Mouse (Mus musculus): ENCODE measurements at regions not wholly inside any gene's neighbourhood (a gene's known extent, or its start where the extent isn't known, plus 50 kb on each side); places are given as distances from the start of the nearest gene placed in this dataset.

DNA sequence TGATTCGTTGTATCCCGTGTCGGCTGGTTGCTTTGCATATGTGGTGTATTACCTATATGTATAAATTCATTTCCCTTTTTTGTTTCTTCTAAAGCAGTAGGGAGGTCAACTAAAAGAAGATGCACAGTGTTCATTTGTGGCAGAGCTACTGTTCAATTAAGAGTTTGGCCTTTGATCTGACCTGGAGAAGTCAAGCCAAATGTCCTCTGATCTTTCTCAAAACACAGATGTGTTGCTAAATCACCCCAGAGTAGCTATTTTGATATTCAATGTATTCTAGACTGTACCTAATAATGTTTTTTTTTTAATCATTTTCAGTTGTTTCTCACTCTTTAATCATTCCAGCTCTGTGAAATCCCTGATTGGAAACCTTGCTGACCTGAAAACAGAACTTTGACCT lies 87.9 kb upstream of the Elovl6 start:
- DNase-seq (ENCODE audit: low spot score), result no peak
- intact Hi-C loops (cut with DNase I), result no loop called here

DNA sequence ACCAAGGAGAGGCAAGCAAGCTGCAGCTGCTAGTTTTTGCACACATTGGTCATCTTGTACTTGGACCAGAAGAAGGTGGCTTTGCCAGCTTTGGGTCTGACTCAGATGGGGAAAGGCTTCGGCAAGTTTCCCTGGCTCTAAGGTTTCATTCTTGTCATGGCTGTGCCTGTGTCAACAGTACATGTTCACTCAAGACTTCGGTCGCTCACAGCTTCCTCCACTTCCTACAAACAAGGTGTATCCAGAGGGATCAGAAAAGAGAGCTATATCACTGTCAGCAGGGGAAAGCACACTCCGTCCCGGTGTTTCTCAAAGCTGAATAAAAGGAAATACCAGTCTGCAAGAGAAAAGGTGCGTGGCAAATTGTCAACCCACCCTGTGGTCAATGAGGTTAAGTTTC lies 86.2 kb upstream of the Elovl6 start:
- intact Hi-C loops (cut with DNase I), result no loop called here
- no peak for DNase-seq (ENCODE audit: low spot score)

DNA sequence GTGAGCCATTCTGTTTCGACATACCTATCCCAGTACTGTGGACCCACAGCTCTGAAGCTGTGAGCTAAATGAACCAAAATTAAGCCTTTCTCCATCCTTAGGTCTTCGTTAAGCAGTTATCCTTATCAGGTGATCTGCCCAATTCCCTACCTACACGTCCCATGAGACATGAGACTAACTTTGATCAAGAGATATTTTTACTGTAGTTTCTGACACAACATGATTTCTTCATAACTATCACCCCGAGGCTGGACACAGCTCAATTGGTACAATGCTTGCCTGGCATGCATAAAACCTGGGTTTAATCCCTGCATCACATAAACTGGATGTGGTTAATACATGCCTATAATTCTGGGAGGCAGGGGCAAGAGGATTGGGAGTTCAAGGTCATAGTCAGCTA lies 82.2 kb upstream of the Elovl6 start:
- DNase-seq (ENCODE audit: low spot score), result no peak
- intact Hi-C loops (cut with DNase I), result no loop called here

DNA sequence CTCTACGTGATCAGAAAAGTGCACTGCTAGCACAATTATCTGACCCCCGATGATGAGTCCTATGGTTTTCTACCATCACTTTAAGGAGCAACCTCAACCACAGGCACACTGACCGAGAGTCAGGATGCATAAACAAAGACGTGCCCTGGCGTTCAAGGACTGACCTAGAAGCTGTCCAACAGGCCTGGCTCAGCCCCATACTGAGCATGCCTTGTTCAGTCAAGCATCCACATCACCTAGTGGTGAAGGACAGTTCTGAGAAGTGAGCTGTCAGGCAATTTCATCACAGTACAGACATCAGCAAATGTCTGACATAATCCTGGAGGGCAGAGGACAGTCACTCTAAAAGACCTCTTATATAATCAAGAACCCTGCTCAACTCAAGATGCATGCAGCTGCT lies 81.5 kb upstream of the Elovl6 start:
- intact Hi-C loops (cut with DNase I), result no loop called here

DNA sequence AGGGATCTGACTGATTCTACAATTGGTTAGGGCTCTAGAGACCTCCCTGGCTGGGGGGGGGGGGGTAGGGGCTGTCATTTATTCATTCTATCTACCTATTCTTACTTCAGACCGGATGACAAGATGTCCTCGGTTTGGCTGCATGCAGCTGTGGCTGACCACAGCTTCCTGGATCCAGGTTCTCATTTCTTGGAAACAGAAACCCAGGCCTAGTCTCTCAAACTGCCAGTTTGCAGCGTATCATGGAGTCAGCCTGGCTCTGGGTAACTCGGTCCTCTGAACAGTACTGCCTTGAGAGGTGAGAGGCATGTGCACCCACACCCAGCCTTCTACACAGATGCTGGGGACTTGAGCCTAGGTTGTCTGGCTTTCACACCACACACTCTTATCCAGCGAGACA lies 62.1 kb upstream of the Elovl6 start:
- intact Hi-C loops (cut with DNase I), result no loop called here
- no peak for DNase-seq (ENCODE audit: low spot score)

More for the DNA sequence above, 81.5 kb upstream of the Elovl6 start:
- no peak for DNase-seq (ENCODE audit: low spot score)

DNA sequence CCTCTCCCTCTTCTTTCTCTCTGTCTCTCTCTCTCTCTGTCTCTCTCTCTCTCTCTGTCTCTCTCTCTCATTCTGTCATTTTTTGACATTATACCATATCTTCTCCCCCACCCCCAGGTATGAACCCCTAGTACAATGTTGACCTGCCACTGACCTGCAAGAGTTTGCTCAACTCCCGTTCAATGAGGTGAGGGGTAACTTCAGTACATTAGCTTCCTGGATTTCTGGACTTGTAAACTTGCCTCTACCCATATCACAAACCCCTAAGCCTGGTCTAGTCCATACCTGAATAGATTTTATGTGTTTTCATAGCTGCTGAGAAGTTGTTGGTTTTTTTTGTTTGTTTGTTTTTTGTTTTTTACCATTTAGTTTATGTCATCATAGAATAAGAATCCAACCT lies 60.8 kb upstream of the Elovl6 start:
- intact Hi-C loops (cut with DNase I), result no loop called here

DNA sequence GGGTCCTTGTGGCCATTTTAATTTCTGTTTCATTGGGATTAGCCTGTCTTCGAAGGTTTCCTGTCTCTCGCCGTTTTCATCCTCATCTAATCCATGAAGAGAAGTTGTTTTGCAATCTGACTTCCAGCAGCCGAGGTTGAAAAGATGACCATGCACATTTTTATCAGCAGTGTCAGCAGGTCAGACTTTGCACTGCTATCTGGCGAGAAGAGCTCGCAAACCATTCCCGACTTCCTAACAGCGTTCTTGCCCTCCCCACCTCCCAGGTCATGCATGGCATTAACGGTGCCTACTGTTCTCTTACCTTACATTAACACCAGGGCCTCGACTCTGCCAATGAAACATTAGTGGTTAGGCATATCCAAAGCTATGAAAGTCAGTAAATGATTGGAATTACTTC lies 60.1 kb upstream of the Elovl6 start:
- no peak for DNase-seq (ENCODE audit: low spot score)
- intact Hi-C loops (cut with DNase I), result no loop called here

More for the DNA sequence above, 60.8 kb upstream of the Elovl6 start:
- DNase-seq (ENCODE audit: low spot score), result no peak

DNA sequence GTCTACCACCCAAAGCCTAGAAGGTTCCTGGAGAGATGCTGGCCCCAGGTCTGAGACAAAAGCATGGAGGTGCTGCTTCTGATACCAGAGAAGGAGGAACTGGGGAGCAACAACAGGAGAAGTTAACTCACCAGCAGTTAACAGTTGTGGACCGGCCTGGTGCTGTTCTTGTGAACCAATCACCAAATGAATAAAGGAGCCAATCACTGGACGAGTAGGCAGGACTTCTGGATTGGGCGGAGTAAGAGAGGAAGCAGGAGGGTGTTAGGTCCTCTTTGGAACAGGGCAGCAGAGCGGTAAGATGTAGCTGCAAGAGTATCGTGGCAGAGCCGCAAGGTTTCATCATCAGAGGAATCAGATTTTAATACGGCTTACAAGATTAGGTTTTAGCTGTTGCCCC lies 57.7 kb upstream of the Elovl6 start:
- intact Hi-C loops (cut with DNase I), result no loop called here
- DNase-seq (ENCODE audit: low spot score), result no peak

DNA sequence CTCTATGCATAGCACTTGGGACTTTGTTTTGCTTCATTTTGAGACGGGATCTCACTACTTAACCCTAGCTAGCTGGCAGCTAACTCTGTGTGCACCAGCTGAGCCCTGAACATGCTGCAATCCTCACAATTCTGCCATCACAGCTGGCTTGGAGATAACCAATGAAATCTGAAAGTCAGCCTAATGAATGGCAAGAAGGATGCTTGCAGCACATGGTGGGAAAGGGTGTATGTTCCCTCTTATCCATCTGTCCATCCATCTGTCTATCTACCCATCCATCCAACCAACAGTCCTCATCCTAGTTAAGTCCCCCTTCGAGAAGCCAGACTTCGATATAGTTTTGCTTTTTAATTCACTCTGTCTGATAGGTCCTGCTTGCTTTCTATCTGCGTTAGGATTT lies 55.9 kb upstream of the Elovl6 start:
- DNase-seq (ENCODE audit: low spot score), result no peak

DNA sequence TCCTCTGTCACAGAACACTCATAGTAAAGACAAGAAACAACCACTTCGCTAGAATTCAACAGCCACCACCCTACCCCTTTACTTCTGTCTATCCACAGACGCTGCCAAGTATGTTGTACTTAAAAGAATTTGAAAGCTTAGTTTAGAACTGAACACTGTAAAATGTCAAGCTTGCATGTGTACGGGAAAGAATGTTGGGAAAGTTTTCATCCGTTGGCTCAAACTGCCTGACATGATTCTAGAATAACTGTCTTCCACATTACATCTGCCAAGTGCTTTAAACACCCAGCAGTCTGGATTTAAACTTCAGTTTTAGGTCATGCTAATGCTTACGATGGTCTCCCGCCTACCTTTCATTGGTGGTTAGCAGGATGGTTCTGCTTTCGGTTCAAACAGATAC lies 54.1 kb upstream of the Elovl6 start:
- intact Hi-C loops (cut with DNase I), result no loop called here
- DNase-seq (ENCODE audit: low spot score), result no peak

More for the DNA sequence above, 55.9 kb upstream of the Elovl6 start:
- intact Hi-C loops (cut with DNase I), result no loop called here

DNA sequence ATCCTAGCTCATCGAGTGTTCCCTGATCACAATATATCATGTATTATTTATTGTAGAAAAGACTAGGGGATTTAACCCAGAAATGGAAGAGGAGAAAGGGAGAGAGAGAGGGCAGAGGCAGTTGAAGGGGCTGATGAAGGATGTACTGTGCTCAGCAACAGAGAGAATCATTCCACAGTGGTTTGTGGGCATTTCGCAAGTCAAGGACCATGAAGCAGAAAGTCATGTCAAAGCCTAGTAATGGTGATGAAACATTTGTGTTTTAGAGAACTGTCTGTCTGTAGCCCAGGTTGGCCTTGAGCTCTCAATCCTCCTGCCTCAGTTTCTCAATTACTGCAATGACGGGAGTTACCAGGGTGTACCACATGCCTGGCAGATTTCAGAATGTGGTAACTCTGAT lies 50.9 kb upstream of the Elovl6 start:
- intact Hi-C loops (cut with DNase I), result no loop called here
- no peak for DNase-seq (ENCODE audit: low spot score)

Data from heart, postnatal 25 days (tissue).